Mouse (Mus musculus) gastrocnemius, adult 18-20 months (tissue): ENCODE measurements around the gene Cdc42ep2. TPM values are rescaled to one million over a fixed set of nuclear protein-coding genes. Genes with fewer than 3 reads are reported as not detected.

ENCODE experiments used
- DNase-seq: peaks from one replicate; pipeline ENCODE4 v3.0.0; 2021; ENCODE audit warnings: low spot score
- total RNA-seq, 2 experiments: library from RNA; stranded (reverse); gene quantifications; 2 replicates each; pipeline ENCODE4 v1.2.3; 2021

The Cdc42ep2 gene
- total RNA-seq, 2 experiments from 2014 or later: 8.9 to 11.2 TPM

DNA sequence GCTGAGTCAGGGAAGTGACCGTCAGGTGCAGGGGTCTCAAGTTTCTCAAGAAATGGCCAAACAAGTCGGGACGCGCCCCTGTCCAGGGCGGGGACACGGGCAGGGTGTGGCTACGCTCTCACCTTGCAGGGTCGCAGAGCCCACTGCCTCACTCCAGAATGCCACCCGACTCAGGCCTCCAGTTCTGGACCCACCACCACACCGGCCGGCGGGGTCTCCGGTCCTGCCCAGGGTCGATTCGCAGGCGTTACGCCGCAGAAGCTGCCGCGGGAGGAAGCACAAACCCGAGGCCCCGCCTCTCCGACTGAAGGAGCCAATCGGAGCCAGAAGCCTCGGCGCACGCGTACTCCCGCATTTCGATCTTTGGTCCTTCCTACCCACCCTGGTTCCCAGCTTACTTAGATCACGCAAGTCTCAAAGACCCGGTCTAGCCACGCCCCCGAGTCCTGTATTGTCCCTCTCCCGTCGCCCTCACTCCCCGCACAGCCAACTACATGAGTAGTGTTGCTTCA, 49.6 kb downstream of the Cdc42ep2 start, which contains the start of gene Frmd8:
TSS of gene Frmd8 (minus strand) at position 306 of the 512 bp plus-strand sequence.
- DNase-seq: peak; percentile 94

DNA sequence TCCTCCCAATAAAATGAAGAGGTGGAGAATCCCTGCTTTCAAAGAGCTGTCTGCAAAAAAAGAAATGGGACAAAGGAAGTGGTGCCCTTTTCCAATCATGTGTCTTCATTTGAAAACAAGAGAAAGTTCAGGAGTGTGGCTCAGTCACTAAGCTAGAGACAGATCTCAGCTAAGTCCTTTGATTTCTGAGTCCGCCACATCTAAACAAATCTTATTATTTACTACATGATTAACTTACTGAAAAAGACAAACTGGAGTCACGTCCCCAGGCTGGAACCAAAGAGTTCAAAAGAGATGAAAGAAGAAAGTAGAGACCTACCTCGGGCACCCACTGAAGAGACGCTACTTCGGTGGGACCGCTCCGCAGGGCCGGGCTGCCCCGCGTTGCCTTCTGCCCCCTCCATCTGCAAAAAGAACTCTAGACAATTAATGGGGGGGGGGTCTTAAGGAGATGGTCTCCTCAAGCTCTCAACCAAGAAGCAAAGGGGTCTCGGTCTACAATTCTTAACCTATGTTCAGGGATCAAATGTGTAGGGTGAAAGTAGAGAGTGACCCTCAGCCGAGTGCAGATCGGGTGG, 50.1 kb downstream of the Cdc42ep2 start:
- DNase-seq: no peak

DNA sequence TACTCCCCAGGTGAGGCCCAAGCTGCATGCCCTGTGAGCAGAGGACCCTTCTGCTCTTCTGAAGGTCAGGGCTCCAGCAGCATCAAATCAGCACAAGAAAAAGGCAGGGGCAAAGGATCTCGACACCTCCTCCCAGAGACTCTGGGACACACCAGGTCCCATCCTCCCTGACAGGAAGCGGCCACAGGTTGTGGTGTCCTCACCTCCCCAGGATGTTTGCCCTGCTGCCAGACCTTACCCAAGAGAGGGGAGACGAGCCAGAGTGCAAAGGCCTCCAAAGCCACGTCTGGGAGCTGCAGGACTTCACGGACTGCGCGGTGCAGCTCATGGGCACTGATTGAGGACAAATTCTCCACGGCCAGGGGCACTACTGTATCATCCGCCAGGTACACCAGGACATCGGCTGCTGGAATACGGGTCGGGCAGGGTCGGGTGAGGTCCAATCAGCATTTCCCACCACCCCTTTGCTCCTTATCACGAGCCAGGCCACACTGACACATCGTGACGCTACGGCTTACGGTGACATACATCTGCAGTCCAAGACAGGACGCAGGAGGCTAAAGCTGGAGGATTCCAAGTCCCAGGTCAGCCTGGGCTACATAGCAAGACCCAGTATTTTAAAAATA, 51.6 kb downstream of the Cdc42ep2 start:
- no peak for DNase-seq

DNA sequence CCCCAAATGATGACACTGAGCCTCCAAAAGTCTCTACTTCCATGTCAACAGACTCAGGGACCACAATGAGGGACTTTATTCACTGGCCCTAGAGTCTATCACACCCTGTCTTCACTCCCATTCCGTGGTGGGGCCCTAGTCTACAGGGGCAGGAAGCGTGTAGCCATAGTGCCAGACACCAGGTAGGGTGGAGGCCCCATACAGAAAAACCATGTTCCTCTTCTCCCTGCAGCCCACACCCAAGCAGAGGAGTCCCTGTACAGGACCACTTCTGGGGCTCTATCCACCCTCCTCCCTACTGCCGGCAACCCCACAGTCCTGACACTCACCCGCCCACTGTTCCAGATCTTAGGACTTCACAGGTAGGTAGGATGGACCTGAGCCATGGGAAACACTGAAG, 52.1 kb downstream of the Cdc42ep2 start:
- no peak for DNase-seq

DNA sequence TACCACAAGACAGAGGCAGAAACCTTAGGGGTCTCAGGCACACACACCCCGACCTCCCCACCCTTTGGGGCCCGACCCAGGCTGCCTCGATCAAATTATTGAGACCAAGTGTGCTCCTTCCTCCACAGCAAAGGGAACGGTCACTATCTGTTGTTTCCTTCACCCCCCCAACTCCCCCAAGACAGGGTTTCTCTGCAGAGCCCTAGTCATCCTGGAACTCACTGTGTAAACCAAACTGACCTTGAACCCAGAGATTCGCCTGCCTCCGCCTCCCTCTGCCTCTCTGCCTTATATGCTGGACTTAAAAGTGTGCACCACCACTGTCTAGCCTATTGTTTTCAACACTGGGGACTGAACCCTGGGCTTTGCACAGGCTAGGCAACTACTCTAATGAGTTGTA, 52.9 kb downstream of the Cdc42ep2 start:
- DNase-seq: no peak

DNA sequence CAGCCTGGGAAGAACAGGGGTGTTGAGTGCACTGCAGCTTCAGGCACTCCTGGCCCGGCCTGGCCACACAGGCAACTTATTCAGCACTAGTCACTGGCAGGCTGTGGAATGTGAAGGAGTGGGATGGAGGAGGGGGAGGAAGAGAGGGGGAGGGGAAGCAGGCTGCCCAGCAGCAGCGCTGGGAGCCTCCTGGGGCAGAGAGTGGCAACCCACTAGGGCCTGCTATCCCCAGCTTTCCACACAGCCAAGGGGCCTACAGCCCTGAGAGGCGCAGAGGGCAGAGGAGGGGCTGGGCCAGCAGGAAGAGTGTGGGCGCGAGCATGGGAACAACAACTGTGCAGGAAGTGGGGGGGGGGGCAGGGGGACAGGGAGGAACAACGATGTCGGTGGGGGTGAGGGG, 53.3 kb downstream of the Cdc42ep2 start:
- DNase-seq: no peak

DNA sequence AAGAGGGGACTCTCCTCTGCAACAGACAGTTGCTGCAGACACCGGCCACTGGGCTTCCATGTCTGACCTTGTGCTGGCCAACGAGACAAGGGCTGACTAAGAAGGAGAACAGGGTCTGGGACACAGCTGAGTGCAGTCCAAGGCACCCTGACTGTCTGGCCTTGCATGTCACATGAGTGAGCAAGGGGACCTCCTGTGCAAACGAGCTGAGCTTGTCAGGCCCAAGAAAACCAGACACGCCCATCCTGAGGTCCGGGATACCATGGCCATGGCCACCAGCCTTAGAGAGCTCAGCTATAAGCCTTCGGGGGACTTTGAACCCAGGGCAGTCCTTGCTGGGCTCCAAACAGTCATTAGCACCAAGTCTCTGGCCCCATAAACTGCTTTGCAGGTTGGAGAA, 56.5 kb downstream of the Cdc42ep2 start:
- DNase-seq: no peak

Other genes starting within 250 kb of the Cdc42ep2 start
- gene Map3k11, start 236.1 kb downstream of the Cdc42ep2 start, total RNA-seq: 1 to 10 TPM; 8.6 to 9.4 TPM
- 10 to 100 TPM; 12.5 to 13.8 TPM for gene Pcnx3, start 235.9 kb downstream of the Cdc42ep2 start, total RNA-seq
- not detected for gene Kcnk7, start 220.4 kb downstream of the Cdc42ep2 start, total RNA-seq
- gene Ehbp1l1, start 198.5 kb downstream of the Cdc42ep2 start, total RNA-seq: 100 to 1,000 TPM; 210 to 241 TPM
- gene Fam89b, start 195.2 kb downstream of the Cdc42ep2 start, total RNA-seq: 10 to 100 TPM; 20.1 to 21.3 TPM
- gene Ltbp3, start 183.9 kb downstream of the Cdc42ep2 start, total RNA-seq: 10 to 100 TPM; 41.4 to 45.4 TPM
- gene Scyl1, start 153.4 kb downstream of the Cdc42ep2 start, total RNA-seq: 10 to 100 TPM; 70.6 to 74.4 TPM
- gene Frmd8, start 49.5 kb downstream of the Cdc42ep2 start, total RNA-seq: 1 to 10 TPM; 2.9 to 3.2 TPM
- under 1 TPM; 0.59 to 0.90 TPM for gene Slc25a45, start 47.0 kb downstream of the Cdc42ep2 start, total RNA-seq
- gene Tigd3, start 30.7 kb downstream of the Cdc42ep2 start, total RNA-seq: under 1 TPM; 0.21 TPM
- 10 to 100 TPM; 76.3 to 85.1 TPM for gene Dpf2, start 11.8 kb downstream of the Cdc42ep2 start, total RNA-seq
- 1 to 10 TPM; 6.2 to 8.7 TPM for gene Pola2, start 39.4 kb upstream of the Cdc42ep2 start, total RNA-seq
- gene Slc22a20, start 61.3 kb upstream of the Cdc42ep2 start, total RNA-seq: not detected
- gene Capn1, start 91.1 kb upstream of the Cdc42ep2 start, total RNA-seq: 10 to 100 TPM; 89.8 to 91.1 TPM
- 10 to 100 TPM; 18.4 to 20.5 TPM for gene Syvn1, start 121.8 kb upstream of the Cdc42ep2 start, total RNA-seq
- gene Mrpl49, start 133.0 kb upstream of the Cdc42ep2 start, total RNA-seq: 10 to 100 TPM; 27.5 to 29.3 TPM
- gene Fau, start 133.0 kb upstream of the Cdc42ep2 start, total RNA-seq: 100 to 1,000 TPM; 425 to 500 TPM
- 10 to 100 TPM in 1 of 2 experiments, 1 to 10 TPM in 1; 9.5 to 10.2 TPM for gene Znhit2, start 136.4 kb upstream of the Cdc42ep2 start, total RNA-seq
- gene Tm7sf2, start 143.6 kb upstream of the Cdc42ep2 start, total RNA-seq: 1 to 10 TPM; 5.9 to 6.2 TPM
- gene Vps51, start 152.4 kb upstream of the Cdc42ep2 start, total RNA-seq: 10 to 100 TPM; 17.5 to 23.8 TPM
- not detected for gene Tmem262, start 155.2 kb upstream of the Cdc42ep2 start, total RNA-seq
- not detected for gene Gm28374, start 157.4 kb upstream of the Cdc42ep2 start, total RNA-seq
- 10 to 100 TPM; 13.5 to 14.8 TPM for gene Zfpl1, start 160.1 kb upstream of the Cdc42ep2 start, total RNA-seq
- gene Cdca5, start 160.2 kb upstream of the Cdc42ep2 start, total RNA-seq: not detected
- gene AC131692.1, start 169.6 kb upstream of the Cdc42ep2 start, total RNA-seq: not detected
- not detected for gene Naaladl1, start 181.0 kb upstream of the Cdc42ep2 start, total RNA-seq
- gene Sac3d1, start 193.8 kb upstream of the Cdc42ep2 start, total RNA-seq: 1 to 10 TPM; 8.6 to 9.7 TPM
- gene Snx15, start 203.5 kb upstream of the Cdc42ep2 start, total RNA-seq: 10 to 100 TPM in 1 of 2 experiments, 1 to 10 TPM in 1; 9.7 to 10.9 TPM
- under 1 TPM; 0.37 to 0.43 TPM for gene Batf2, start 216.2 kb upstream of the Cdc42ep2 start, total RNA-seq
- 10 to 100 TPM; 73.7 to 73.9 TPM for gene Arl2, start 216.7 kb upstream of the Cdc42ep2 start, total RNA-seq